Mouse (Mus musculus): ENCODE results near the gene Olfr1448.
"Not testable (repeated sequence)": the region's sequence is repeated elsewhere in the genome, so short reads cannot be mapped to it uniquely, and the experiment has no call there.

Olfr1448 gene

DNA sequence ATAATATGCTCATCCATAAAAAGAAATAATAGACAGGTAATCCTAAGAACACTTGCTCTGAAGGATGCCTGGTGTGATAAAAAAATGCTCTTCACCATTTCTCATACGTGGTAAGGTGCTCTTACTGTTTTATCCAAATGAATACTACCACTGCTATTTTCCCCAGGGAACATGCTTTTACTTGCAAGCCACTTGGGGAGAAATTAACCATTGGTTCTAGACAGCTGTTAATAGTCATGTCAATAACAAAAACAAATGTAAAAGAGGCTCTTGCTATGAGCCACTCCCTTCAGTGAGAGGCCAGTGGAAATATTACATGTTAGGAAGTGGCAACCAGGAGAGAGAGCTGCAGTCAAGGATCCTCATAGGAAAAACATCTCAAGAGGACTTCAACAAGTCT lies at the start of gene Olfr1448:
Gene Olfr1448 (minus strand): TSS at position 101 of the 400 bp plus-strand sequence.
- DNase-seq (ENCODE audit: extremely low read depth, low read depth, low spot score) = no peak

DNA sequence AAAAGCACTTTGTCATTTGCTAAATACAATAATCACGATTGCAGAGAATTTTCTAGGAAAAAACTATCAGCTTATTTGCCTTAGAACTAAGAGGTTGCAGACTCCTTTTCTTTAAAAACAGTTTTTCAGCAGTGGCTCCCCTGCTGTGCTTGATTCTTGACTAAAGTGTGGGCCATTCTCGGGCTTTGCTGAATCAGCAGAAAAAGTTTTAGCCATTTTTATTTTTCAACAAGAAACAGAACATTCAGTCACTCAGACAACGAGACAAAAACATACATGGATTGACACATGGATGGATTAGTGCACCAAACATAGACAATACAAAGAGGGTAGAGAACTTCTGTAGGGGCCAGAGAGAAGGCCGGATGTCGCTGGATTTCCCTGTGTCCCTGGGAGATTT lies 45.9 kb upstream of the Olfr1448 start:
- DNase-seq (ENCODE audit: extremely low read depth, low read depth, low spot score) = not testable (repeated sequence)

DNA sequence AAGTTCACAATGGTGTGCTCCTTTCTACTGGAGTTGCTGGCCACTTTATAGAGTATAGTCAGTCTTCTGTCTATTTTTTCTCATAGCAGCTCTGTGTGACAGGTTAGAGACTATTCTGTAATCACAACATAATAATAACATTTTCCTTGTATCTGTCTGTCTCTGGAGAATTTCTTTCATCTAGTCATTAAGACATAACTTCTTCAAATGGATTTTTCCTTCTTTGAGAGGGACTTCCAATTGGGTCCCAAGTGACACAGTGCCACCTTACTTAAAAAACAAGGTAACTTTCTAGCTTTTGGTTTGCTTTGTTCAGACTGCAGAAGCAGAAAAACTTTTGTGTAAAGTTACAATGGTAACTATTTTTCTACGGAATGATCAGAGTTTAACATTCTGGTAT lies 25.7 kb upstream of the Olfr1448 start, which contains the start of gene Olfr1450:
Gene Olfr1450 (plus strand): TSS at position 301 of the 400 bp plus-strand sequence.
- DNase-seq (ENCODE audit: extremely low read depth, low read depth, low spot score) = no peak

DNA sequence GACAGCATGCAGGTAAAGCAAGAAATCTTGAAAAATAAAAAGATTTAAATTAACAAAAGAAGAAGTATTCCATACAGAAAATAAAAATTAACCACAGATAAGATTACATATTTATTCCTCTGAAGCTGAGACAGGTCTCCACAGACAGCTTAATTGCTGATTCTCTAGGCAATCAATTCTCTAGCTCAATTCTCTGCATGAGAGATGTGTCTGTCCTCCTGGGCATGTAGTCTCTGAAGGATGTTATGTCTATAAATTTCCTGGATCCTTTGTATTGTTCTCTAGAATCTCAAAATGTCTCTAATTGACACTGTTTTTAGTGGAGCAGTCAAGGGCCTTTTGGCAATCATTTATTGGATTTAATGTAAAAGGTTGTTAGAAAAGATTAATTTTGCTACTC lies 6.3 kb upstream of the Olfr1448 start, which contains the start of gene Olfr1449:
Gene Olfr1449 (plus strand): TSS at position 301 of the 400 bp plus-strand sequence.
- DNase-seq (ENCODE audit: extremely low read depth, low read depth, low spot score) = no peak

DNA sequence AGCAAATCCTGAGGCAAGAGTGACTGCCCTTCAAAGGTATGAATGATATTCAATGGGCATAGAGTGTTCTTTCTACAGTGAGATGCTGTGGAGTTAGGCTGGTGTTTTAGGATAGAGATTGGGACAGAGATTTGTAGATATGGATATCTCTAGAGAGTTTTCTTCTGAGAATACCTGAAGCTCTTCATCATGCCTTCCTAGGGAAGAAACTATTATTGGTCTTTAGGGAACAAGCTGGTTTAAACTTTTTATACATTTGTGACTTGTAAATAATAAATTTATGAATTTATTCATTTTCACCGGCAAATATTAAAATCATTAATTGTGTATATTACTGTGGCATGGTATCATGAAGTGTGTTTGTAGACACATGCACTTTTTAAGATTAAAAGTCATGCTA lies 20.6 kb downstream of the Olfr1448 start, which contains the start of gene Olfr1447:
Gene Olfr1447 (minus strand): TSS at position 101 of the 400 bp plus-strand sequence.
- DNase-seq (ENCODE audit: extremely low read depth, low read depth, low spot score) = no peak

DNA sequence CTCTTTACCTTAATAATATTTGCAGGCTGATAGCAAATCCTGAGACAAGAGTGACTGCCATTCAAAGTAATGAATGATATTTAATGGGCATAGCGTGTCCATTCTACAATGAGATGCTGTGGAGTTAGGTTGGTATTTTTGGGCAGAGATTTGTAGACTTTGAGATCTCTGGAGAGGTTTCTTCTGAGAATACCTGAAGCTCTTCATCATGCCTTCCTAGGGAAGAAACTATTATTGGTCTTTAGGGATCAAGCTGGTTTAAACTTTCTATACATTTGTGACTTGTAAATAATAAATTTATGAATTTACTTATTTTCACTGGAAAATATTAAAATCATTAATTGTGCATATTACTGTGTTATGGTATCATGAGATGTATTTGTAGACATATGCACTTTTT lies 30.8 kb downstream of the Olfr1448 start, which contains the start of gene Olfr1446:
Gene Olfr1446 (minus strand): TSS at position 101 of the 400 bp plus-strand sequence.
- DNase-seq (ENCODE audit: extremely low read depth, low read depth, low spot score) = no peak

DNA sequence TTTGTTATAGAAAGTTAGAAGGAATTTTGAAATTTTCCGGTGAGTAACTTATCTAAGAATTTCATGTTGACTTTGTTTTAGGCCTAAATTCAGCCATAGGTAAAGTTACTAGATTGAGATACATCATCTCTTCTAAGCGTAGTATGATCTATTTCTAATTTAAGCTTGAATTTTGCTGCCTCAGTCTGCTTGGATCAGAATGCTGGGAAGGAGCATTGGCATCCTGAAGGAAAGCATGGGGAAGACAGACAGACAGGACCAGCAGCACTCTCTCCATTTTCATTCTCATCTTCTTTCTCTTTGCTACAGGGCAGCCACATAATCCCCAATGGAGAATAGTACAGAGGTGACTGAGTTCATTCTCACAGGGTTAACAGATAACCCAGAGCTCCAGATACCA lies 40.7 kb downstream of the Olfr1448 start, which contains the start of gene Olfr1445:
Gene Olfr1445 (plus strand): TSS at position 301 of the 400 bp plus-strand sequence.
- no peak for DNase-seq (ENCODE audit: extremely low read depth, low read depth, low spot score)
